Mouse (Mus musculus): ENCODE measurements around the gene Ncr1. TPM values are rescaled to one million over a fixed set of nuclear protein-coding genes. Genes with fewer than 3 reads are reported as not detected.
A peak's percentile ranks its signal among the peaks of the same experiment; 100 is the strongest.
"Not testable (repeated sequence)": the region's sequence is repeated elsewhere in the genome, so short reads cannot be mapped to it uniquely, and the experiment has no call there.

The Ncr1 gene
- total RNA-seq (2014; fragmentation: Nextera tagmentation) (not detected in 2 replicates), total RNA-seq (2017) (0.52 TPM in 1 of 2 replicates, not detected in the other)

- ATAC-seq (replicated peaks; ENCODE audit: poor library complexity, severe bottlenecking), result no peak
Measured at GRCm38 (mm10) chr7:4337509-4337908, at the start of gene Ncr1. Ncr1 (plus strand) TSS chr7:4337724.

GRCm38 (mm10) chr7:4292638-4293037 is 44.9 kb upstream of the Ncr1 start:
- ATAC-seq (replicated peaks; ENCODE audit: poor library complexity, severe bottlenecking), result no peak; the same call in 1 of the 2 replicates

- ATAC-seq (replicated peaks; ENCODE audit: poor library complexity, severe bottlenecking), result peak; percentile 62
Measured at GRCm38 (mm10) chr7:4297189-4297588, 40.3 kb upstream of the Ncr1 start.

- ATAC-seq (replicated peaks; ENCODE audit: poor library complexity, severe bottlenecking), result no peak
Measured at GRCm38 (mm10) chr7:4300166-4300565, 37.4 kb upstream of the Ncr1 start.

- ATAC-seq (replicated peaks; ENCODE audit: poor library complexity, severe bottlenecking), result no peak
Measured at GRCm38 (mm10) chr7:4303457-4303856, 34.1 kb upstream of the Ncr1 start.

GRCm38 (mm10) chr7:4313109-4313508 is 24.4 kb upstream of the Ncr1 start:
- not testable (repeated sequence) for ATAC-seq (replicated peaks; ENCODE audit: poor library complexity, severe bottlenecking)

- not testable (repeated sequence) for ATAC-seq (replicated peaks; ENCODE audit: poor library complexity, severe bottlenecking)
Measured at GRCm38 (mm10) chr7:4313531-4313930, 24.0 kb upstream of the Ncr1 start.

- peak; percentile 84 for ATAC-seq (replicated peaks; ENCODE audit: poor library complexity, severe bottlenecking)
Measured at GRCm38 (mm10) chr7:4323301-4323700, 14.2 kb upstream of the Ncr1 start.

GRCm38 (mm10) chr7:4373521-4373920 is 36.0 kb downstream of the Ncr1 start:
- no peak for ATAC-seq (replicated peaks; ENCODE audit: poor library complexity, severe bottlenecking)

Other genes with a start within 250 kb of the Ncr1 start
- gene Ttyh1, start 218.3 kb upstream of the Ncr1 start, total RNA-seq (2014; fragmentation: Nextera tagmentation), result not detected in 2 replicates
- 0.09 and 0.52 TPM in 2 replicates for gene Ttyh1, start 218.3 kb upstream of the Ncr1 start, total RNA-seq (2017)
- 69.9 and 91.7 TPM in 2 replicates for gene Leng8, start 200.7 kb upstream of the Ncr1 start, total RNA-seq (2014; fragmentation: Nextera tagmentation)
- 18.0 and 26.4 TPM in 2 replicates for gene Leng8, start 200.7 kb upstream of the Ncr1 start, total RNA-seq (2017)
- gene Leng9, start 187.3 kb upstream of the Ncr1 start, total RNA-seq (2014; fragmentation: Nextera tagmentation), result 0.32 TPM in 1 of 2 replicates, not detected in the other
- 1.4 and 2.0 TPM in 2 replicates for gene Leng9, start 187.3 kb upstream of the Ncr1 start, total RNA-seq (2017)
- not detected in 2 replicates for gene Cdc42ep5, start 172.9 kb upstream of the Ncr1 start, total RNA-seq (2014; fragmentation: Nextera tagmentation)
- 0.21 TPM in 1 of 2 replicates, not detected in the other for gene Cdc42ep5, start 172.9 kb upstream of the Ncr1 start, total RNA-seq (2017)
- gene Lilra5, start 100.0 kb upstream of the Ncr1 start, total RNA-seq (2014; fragmentation: Nextera tagmentation), result not detected in 2 replicates
- not detected in 2 replicates for gene Lilra5, start 100.0 kb upstream of the Ncr1 start, total RNA-seq (2017)
- not detected in 2 replicates for gene Gp6, start 60.0 kb downstream of the Ncr1 start, total RNA-seq (2014; fragmentation: Nextera tagmentation)
- not detected in 2 replicates for gene Gp6, start 60.0 kb downstream of the Ncr1 start, total RNA-seq (2017)
- gene Rdh13, start 107.9 kb downstream of the Ncr1 start, total RNA-seq (2014; fragmentation: Nextera tagmentation), result 9.1 and 12.1 TPM in 2 replicates
- gene Rdh13, start 107.9 kb downstream of the Ncr1 start, total RNA-seq (2017), result 11.9 and 21.9 TPM in 2 replicates
- 5.0 and 7.7 TPM in 2 replicates for gene Eps8l1, start 123.0 kb downstream of the Ncr1 start, total RNA-seq (2014; fragmentation: Nextera tagmentation)
- 1.6 and 7.1 TPM in 2 replicates for gene Eps8l1, start 123.0 kb downstream of the Ncr1 start, total RNA-seq (2017)
- gene Ppp1r12c, start 164.0 kb downstream of the Ncr1 start, total RNA-seq (2014; fragmentation: Nextera tagmentation), result 92.2 and 131 TPM in 2 replicates
- gene Ppp1r12c, start 164.0 kb downstream of the Ncr1 start, total RNA-seq (2017), result 99.6 and 109 TPM in 2 replicates
- gene Tnnt1, start 178.7 kb downstream of the Ncr1 start, total RNA-seq (2014; fragmentation: Nextera tagmentation), result 7.3 and 16.1 TPM in 2 replicates
- gene Tnnt1, start 178.7 kb downstream of the Ncr1 start, total RNA-seq (2017), result 14.1 and 22.3 TPM in 2 replicates
- gene Tnni3, start 186.5 kb downstream of the Ncr1 start, total RNA-seq (2014; fragmentation: Nextera tagmentation), result 17.0 TPM in 1 of 2 replicates, not detected in the other
- 2.7 and 4.1 TPM in 2 replicates for gene Tnni3, start 186.5 kb downstream of the Ncr1 start, total RNA-seq (2017)
- gene Dnaaf3, start 194.7 kb downstream of the Ncr1 start, total RNA-seq (2014; fragmentation: Nextera tagmentation), result 0.81 and 2.5 TPM in 2 replicates
- gene Dnaaf3, start 194.7 kb downstream of the Ncr1 start, total RNA-seq (2017), result 0.43 and 0.88 TPM in 2 replicates
- gene Syt5, start 209.8 kb downstream of the Ncr1 start, total RNA-seq (2014; fragmentation: Nextera tagmentation), result not detected in 2 replicates
- gene Syt5, start 209.8 kb downstream of the Ncr1 start, total RNA-seq (2017), result not detected in 2 replicates

Data from granulocyte monocyte progenitor cell, adult 5-6 weeks (primary cell).